Mouse (Mus musculus): Measurements from ENCODE around the gene Fto.

- no peak for TF ChIP-seq CTCF (IDR thresholded peaks at IDR 0.05; ENCODE audit: low read depth, low read length)
- no peak for TF ChIP-seq GATA1 (IDR thresholded peaks at IDR 0.05; ENCODE audit: borderline replicate concordance, low read length)
- no peak for TF ChIP-seq POLR2AphosphoS5 (IDR thresholded peaks at IDR 0.05; ENCODE audit: insufficient replicate concordance, low read depth, low read length)
- TF ChIP-seq TAL1 (conservative IDR thresholded peaks at IDR 0.05; ENCODE audit: low read depth, low read length), result no peak
Observed at GRCm38 (mm10) chr8:91446008-91446407, 132.7 kb downstream of the Fto start.

Data from G1E (cell line).